Mouse (Mus musculus): ENCODE measurements around the gene Gdf15. TPM values are rescaled to one million over a fixed set of nuclear protein-coding genes. Genes with fewer than 3 reads are reported as not detected.

Gene Gdf15
- polyA plus RNA-seq (2014; fragmentation: Illumina TruSeq; extraction: RNeasy Lipid Tissue Mini Kit (QIAGEN cat#74804); ENCODE audit: low read depth, low replicate concordance), result 1.2 TPM

GRCm38 (mm10) chr8:70632346-70632892 lies at the start of gene Gdf15:
TSS of gene Gdf15 (minus strand) at chr8:70632456.

GRCm38 (mm10) chr8:70673079-70673856 lies 41.0 kb upstream of the Gdf15 start, which contains the start of gene Lsm4:
TSS of gene Lsm4 (plus strand) at chr8:70673248.

GRCm38 (mm10) chr8:70660273-70660725 lies 28.0 kb upstream of the Gdf15 start, which contains the start of gene Pgpep1:
TSS of gene Pgpep1 (minus strand) at chr8:70660388.

GRCm38 (mm10) chr8:70615894-70616293 lies 16.4 kb downstream of the Gdf15 start, which contains the start of gene Lrrc25:
TSS of gene Lrrc25 (plus strand) at chr8:70616155.

GRCm38 (mm10) chr8:70608749-70609367 lies 23.4 kb downstream of the Gdf15 start, which contains the start of gene Ssbp4:
TSS of gene Ssbp4 (minus strand) at chr8:70608872.

GRCm38 (mm10) chr8:70593961-70594609 lies 38.2 kb downstream of the Gdf15 start, which contains the start of gene Isyna1:
TSS of gene Isyna1 (plus strand) at chr8:70594373.

Other genes starting within 250 kb of the Gdf15 start
- gene Crtc1, start 192.9 kb downstream of the Gdf15 start, polyA plus RNA-seq (2014; fragmentation: Illumina TruSeq; extraction: RNeasy Lipid Tissue Mini Kit (QIAGEN cat#74804); ENCODE audit: low read depth, low replicate concordance), result 15.7 TPM
- 20.7 TPM for gene Klhl26, start 155.5 kb downstream of the Gdf15 start, polyA plus RNA-seq (2014; fragmentation: Illumina TruSeq; extraction: RNeasy Lipid Tissue Mini Kit (QIAGEN cat#74804); ENCODE audit: low read depth, low replicate concordance)
- 0.74 TPM for gene Tmem59l, start 145.1 kb downstream of the Gdf15 start, polyA plus RNA-seq (2014; fragmentation: Illumina TruSeq; extraction: RNeasy Lipid Tissue Mini Kit (QIAGEN cat#74804); ENCODE audit: low read depth, low replicate concordance)
- gene Crlf1, start 139.3 kb downstream of the Gdf15 start, polyA plus RNA-seq (2014; fragmentation: Illumina TruSeq; extraction: RNeasy Lipid Tissue Mini Kit (QIAGEN cat#74804); ENCODE audit: low read depth, low replicate concordance), result 2.1 TPM
- 92.5 TPM for gene Rex1bd, start 125.7 kb downstream of the Gdf15 start, polyA plus RNA-seq (2014; fragmentation: Illumina TruSeq; extraction: RNeasy Lipid Tissue Mini Kit (QIAGEN cat#74804); ENCODE audit: low read depth, low replicate concordance)
- gene Uba52, start 121.7 kb downstream of the Gdf15 start, polyA plus RNA-seq (2014; fragmentation: Illumina TruSeq; extraction: RNeasy Lipid Tissue Mini Kit (QIAGEN cat#74804); ENCODE audit: low read depth, low replicate concordance), result 1,821 TPM
- 255 TPM for gene Fkbp8, start 104.7 kb downstream of the Gdf15 start, polyA plus RNA-seq (2014; fragmentation: Illumina TruSeq; extraction: RNeasy Lipid Tissue Mini Kit (QIAGEN cat#74804); ENCODE audit: low read depth, low replicate concordance)
- 67.9 TPM for gene Kxd1, start 104.5 kb downstream of the Gdf15 start, polyA plus RNA-seq (2014; fragmentation: Illumina TruSeq; extraction: RNeasy Lipid Tissue Mini Kit (QIAGEN cat#74804); ENCODE audit: low read depth, low replicate concordance)
- gene Ell, start 93.0 kb downstream of the Gdf15 start, polyA plus RNA-seq (2014; fragmentation: Illumina TruSeq; extraction: RNeasy Lipid Tissue Mini Kit (QIAGEN cat#74804); ENCODE audit: low read depth, low replicate concordance), result 20.8 TPM
- gene Isyna1, start 38.1 kb downstream of the Gdf15 start, polyA plus RNA-seq (2014; fragmentation: Illumina TruSeq; extraction: RNeasy Lipid Tissue Mini Kit (QIAGEN cat#74804); ENCODE audit: low read depth, low replicate concordance), result 351 TPM
- gene Ssbp4, start 23.6 kb downstream of the Gdf15 start, polyA plus RNA-seq (2014; fragmentation: Illumina TruSeq; extraction: RNeasy Lipid Tissue Mini Kit (QIAGEN cat#74804); ENCODE audit: low read depth, low replicate concordance), result 112 TPM
- 5.1 TPM for gene Lrrc25, start 16.3 kb downstream of the Gdf15 start, polyA plus RNA-seq (2014; fragmentation: Illumina TruSeq; extraction: RNeasy Lipid Tissue Mini Kit (QIAGEN cat#74804); ENCODE audit: low read depth, low replicate concordance)
- gene Pgpep1, start 27.9 kb upstream of the Gdf15 start, polyA plus RNA-seq (2014; fragmentation: Illumina TruSeq; extraction: RNeasy Lipid Tissue Mini Kit (QIAGEN cat#74804); ENCODE audit: low read depth, low replicate concordance), result 54.4 TPM
- gene Lsm4, start 40.8 kb upstream of the Gdf15 start, polyA plus RNA-seq (2014; fragmentation: Illumina TruSeq; extraction: RNeasy Lipid Tissue Mini Kit (QIAGEN cat#74804); ENCODE audit: low read depth, low replicate concordance), result 67.6 TPM
- 72.1 TPM for gene Jund, start 66.5 kb upstream of the Gdf15 start, polyA plus RNA-seq (2014; fragmentation: Illumina TruSeq; extraction: RNeasy Lipid Tissue Mini Kit (QIAGEN cat#74804); ENCODE audit: low read depth, low replicate concordance)
- 4.9 TPM for gene Iqcn, start 71.0 kb upstream of the Gdf15 start, polyA plus RNA-seq (2014; fragmentation: Illumina TruSeq; extraction: RNeasy Lipid Tissue Mini Kit (QIAGEN cat#74804); ENCODE audit: low read depth, low replicate concordance)
- not detected for gene Gm3336, start 86.1 kb upstream of the Gdf15 start, polyA plus RNA-seq (2014; fragmentation: Illumina TruSeq; extraction: RNeasy Lipid Tissue Mini Kit (QIAGEN cat#74804); ENCODE audit: low read depth, low replicate concordance)
- gene Pde4c, start 91.3 kb upstream of the Gdf15 start, polyA plus RNA-seq (2014; fragmentation: Illumina TruSeq; extraction: RNeasy Lipid Tissue Mini Kit (QIAGEN cat#74804); ENCODE audit: low read depth, low replicate concordance), result 5.3 TPM
- 27.6 TPM for gene Rab3a, start 122.2 kb upstream of the Gdf15 start, polyA plus RNA-seq (2014; fragmentation: Illumina TruSeq; extraction: RNeasy Lipid Tissue Mini Kit (QIAGEN cat#74804); ENCODE audit: low read depth, low replicate concordance)
- gene Mpv17l2, start 128.5 kb upstream of the Gdf15 start, polyA plus RNA-seq (2014; fragmentation: Illumina TruSeq; extraction: RNeasy Lipid Tissue Mini Kit (QIAGEN cat#74804); ENCODE audit: low read depth, low replicate concordance), result 52.2 TPM
- 38.8 TPM for gene Pik3r2, start 144.3 kb upstream of the Gdf15 start, polyA plus RNA-seq (2014; fragmentation: Illumina TruSeq; extraction: RNeasy Lipid Tissue Mini Kit (QIAGEN cat#74804); ENCODE audit: low read depth, low replicate concordance)
- gene Mast3, start 172.6 kb upstream of the Gdf15 start, polyA plus RNA-seq (2014; fragmentation: Illumina TruSeq; extraction: RNeasy Lipid Tissue Mini Kit (QIAGEN cat#74804); ENCODE audit: low read depth, low replicate concordance), result 36.3 TPM
- 0.74 TPM for gene Il12rb1, start 176.0 kb upstream of the Gdf15 start, polyA plus RNA-seq (2014; fragmentation: Illumina TruSeq; extraction: RNeasy Lipid Tissue Mini Kit (QIAGEN cat#74804); ENCODE audit: low read depth, low replicate concordance)
- gene Arrdc2, start 207.3 kb upstream of the Gdf15 start, polyA plus RNA-seq (2014; fragmentation: Illumina TruSeq; extraction: RNeasy Lipid Tissue Mini Kit (QIAGEN cat#74804); ENCODE audit: low read depth, low replicate concordance), result 60.9 TPM
- gene Kcnn1, start 230.8 kb upstream of the Gdf15 start, polyA plus RNA-seq (2014; fragmentation: Illumina TruSeq; extraction: RNeasy Lipid Tissue Mini Kit (QIAGEN cat#74804); ENCODE audit: low read depth, low replicate concordance), result 2.5 TPM
- gene Ccdc124, start 241.5 kb upstream of the Gdf15 start, polyA plus RNA-seq (2014; fragmentation: Illumina TruSeq; extraction: RNeasy Lipid Tissue Mini Kit (QIAGEN cat#74804); ENCODE audit: low read depth, low replicate concordance), result 39.0 TPM

Measured in adipose tissue, adult 10 weeks (tissue).